Mouse (Mus musculus): ENCODE data around the gene Hist1h3c. TPM values are rescaled to one million over a fixed set of nuclear protein-coding genes. Genes with fewer than 3 reads are reported as not detected.
"Not testable (repeated sequence)": the region's sequence is repeated elsewhere in the genome, so short reads cannot be mapped to it uniquely, and the experiment has no call there.

Hist1h3c gene
- total RNA-seq, 2 experiments from 2014 or later: 5.0 to 7.1 TPM

DNA sequence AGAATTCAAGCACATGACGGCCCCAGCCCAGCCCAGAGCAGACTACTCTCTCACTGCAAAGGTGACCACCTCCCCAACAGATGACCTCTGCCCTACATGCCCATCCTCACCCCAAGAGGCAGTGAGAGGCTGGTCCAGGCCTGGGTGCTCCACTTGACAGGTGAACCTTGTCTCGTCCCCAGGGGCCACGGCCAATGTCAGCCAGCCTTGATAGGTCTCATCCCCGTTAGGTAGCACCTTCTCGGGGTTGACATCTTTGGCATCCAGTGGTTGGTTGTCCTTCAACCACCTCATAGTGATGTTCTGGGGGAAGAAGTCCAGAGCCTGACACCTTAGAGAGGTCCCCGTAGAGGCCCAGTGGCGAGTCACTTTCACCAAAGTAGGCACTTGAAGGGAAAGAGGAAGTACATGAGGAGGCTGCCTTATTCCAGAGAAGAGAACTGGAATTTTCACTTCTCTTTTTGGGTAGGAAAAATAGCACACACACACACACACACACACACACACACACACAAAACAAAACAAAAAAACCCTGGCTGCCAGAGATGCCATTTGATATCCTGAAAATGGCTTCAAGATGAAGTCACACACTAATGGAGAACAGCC is 39.5 kb downstream of the Hist1h3c start:
- no peak for DNase-seq

- DNase-seq: not testable (repeated sequence)
Measured at GRCm38 (mm10) chr13:23702801-23703200, 42.6 kb downstream of the Hist1h3c start.

GRCm38 (mm10) chr13:23702220-23702619 is 43.2 kb downstream of the Hist1h3c start:
- DNase-seq: no peak

DNA sequence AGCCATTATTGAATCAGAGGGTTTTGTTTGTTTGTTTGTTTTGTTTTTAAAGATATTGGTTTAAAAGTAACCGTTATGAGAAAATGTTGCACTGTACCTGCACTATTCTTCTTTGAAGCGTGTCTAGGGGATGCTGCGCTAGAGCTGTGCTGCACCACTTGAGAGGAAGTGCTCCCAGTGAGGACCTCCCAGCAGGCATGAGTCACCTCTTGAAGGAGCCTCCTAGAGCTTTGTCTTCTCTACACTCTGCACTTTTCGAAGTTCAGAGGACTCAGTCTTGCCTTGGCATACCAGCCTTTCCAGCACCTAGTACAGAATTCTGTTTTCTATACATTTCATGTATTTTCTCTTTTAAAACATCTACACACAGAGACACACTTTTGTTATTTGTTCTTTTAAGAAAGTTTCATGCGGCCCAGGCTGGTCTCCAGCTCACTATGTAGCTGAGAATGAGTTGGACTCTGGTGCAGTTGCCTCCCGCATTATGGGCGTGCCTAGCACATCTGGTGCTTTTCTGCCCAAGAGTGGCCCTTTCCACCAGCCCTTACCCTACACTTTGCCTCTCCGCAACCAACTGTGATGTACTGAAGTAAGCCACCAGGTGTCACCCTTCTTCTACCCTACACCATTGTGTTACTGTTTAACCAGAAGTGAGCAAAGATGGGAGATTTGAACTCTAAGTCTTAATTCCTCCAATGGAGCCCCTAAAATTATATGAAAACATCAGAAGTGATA is 44.4 kb downstream of the Hist1h3c start:
- DNase-seq: peak; percentile 46

GRCm38 (mm10) chr13:23699767-23700166 is 45.6 kb downstream of the Hist1h3c start:
- DNase-seq: no peak

DNA sequence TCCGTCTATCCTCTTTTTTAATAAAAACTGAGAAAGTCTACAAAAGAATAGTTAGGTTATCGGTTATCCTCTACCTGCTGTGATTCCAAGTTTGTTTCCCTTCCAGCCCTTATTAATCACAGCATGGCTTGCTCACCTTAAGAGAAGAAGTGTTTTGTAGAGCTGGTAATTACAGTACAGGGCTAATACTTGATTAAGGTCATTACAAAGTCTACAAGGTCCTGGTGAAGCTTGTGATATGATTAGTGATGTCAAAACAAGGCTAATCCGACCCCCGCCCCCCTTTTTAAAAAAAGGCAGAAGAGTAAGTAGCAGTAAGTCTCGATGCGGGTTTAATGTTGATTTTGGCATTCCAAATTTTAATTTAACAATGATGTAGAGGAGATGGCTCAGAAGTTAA is 46.4 kb downstream of the Hist1h3c start:
- no peak for DNase-seq

DNA sequence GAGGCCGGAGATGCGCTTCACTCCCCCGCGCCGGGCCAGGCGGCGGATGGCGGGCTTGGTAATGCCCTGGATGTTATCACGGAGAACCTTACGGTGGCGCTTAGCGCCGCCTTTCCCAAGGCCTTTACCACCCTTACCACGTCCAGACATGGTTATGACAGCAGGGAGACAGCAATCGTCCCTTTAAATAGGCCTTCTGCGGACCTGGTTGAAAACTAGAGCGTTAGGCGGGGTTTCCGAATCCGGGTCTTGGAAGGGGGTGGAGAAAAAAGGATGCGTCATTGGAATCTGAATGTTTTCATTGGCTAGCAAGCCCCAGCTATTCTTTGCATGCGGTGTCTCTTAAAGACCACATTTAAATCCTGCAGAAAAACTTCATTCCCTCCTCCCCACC is 47.1 kb downstream of the Hist1h3c start, which contains the start of gene Hist1h4c:
Gene Hist1h4c (minus strand): TSS at position 155 of the 394 bp plus-strand sequence.
- peak; percentile 96 for DNase-seq

- no peak for DNase-seq
Measured at GRCm38 (mm10) chr13:23697491-23698299, 47.7 kb downstream of the Hist1h3c start.

DNA sequence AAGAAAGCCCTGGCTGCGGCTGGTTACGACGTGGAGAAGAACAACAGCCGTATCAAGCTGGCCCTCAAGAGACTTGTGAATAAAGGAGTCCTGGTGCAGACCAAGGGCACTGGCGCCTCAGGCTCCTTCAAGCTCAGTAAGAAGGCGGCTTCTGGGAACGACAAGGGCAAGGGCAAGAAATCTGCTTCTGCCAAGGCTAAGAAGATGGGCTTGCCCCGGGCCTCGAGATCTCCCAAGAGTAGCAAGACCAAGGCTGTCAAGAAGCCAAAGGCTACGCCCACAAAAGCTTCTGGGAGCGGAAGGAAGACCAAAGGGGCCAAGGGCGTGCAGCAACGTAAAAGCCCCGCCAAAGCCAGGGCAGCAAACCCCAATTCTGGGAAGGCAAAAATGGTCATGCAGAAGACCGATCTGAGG is 49.3 kb downstream of the Hist1h3c start:
- no peak for DNase-seq

- DNase-seq: no peak
Measured at GRCm38 (mm10) chr13:23695514-23695913, 49.9 kb downstream of the Hist1h3c start, which contains the start of gene Hist1h1t. Gene Hist1h1t (plus strand): TSS chr13:23695814.

Small RNA genes within 50 kb of the gene (microRNA-seq; reads per million reads assigned to microRNA genes)
- gene Gm44314 (ENCODE audit: borderline replicate concordance in 2 of 2) (0 reads per million in 2 experiments), gene Gm44484 (ENCODE audit: borderline replicate concordance in 2 of 2) (0 reads per million in 2 experiments)

Other genes with a start within 250 kb of the Hist1h3c start
- 100 to 1,000 TPM; 156 to 160 TPM for gene Hist1h4h, start 214.6 kb downstream of the Hist1h3c start, total RNA-seq (2021)
- gene Hist1h2af, start 211.7 kb downstream of the Hist1h3c start, total RNA-seq (2021): 10 to 100 TPM in 1 of 2 experiments, 1 to 10 TPM in 1; 9.5 to 14.9 TPM
- 1 to 10 TPM; 2.0 to 3.9 TPM for gene Hist1h3g, start 210.2 kb downstream of the Hist1h3c start, total RNA-seq (2021)
- 1 to 10 TPM in 1 of 2 experiments, under 1 TPM in 1; 0.90 to 1.7 TPM for gene Hist1h2bh, start 202.2 kb downstream of the Hist1h3c start, total RNA-seq (2021)
- gene Hist1h3f, start 201.6 kb downstream of the Hist1h3c start, total RNA-seq (2021): 1 to 10 TPM; 5.0 to 6.6 TPM
- 10 to 100 TPM; 15.2 to 26.3 TPM for gene Hist1h4f, start 194.0 kb downstream of the Hist1h3c start, total RNA-seq (2021)
- 1 to 10 TPM; 1.2 to 2.3 TPM for gene Hist1h1d, start 192.3 kb downstream of the Hist1h3c start, total RNA-seq (2021)
- gene Hist1h3e, start 183.2 kb downstream of the Hist1h3c start, total RNA-seq (2021): 10 to 100 TPM; 11.7 to 13.0 TPM
- 1 to 10 TPM in 1 of 2 experiments, under 1 TPM in 1; 0.54 to 2.5 TPM for gene Hist1h2ae, start 174.4 kb downstream of the Hist1h3c start, total RNA-seq (2021)
- 10 to 100 TPM; 24.4 to 24.5 TPM for gene Hist1h2bg, start 174.2 kb downstream of the Hist1h3c start, total RNA-seq (2021)
- 10 to 100 TPM; 10.4 TPM for gene Hist1h2bf, start 171.4 kb downstream of the Hist1h3c start, total RNA-seq (2021)
- 1 to 10 TPM; 1.5 to 5.5 TPM for gene Hist1h2ad, start 171.2 kb downstream of the Hist1h3c start, total RNA-seq (2021)
- 1 to 10 TPM; 3.4 to 3.8 TPM for gene Hist1h3d, start 169.8 kb downstream of the Hist1h3c start, total RNA-seq (2021)
- gene Hist1h4d, start 164.0 kb downstream of the Hist1h3c start, total RNA-seq (2021): 10 to 100 TPM; 35.7 to 38.0 TPM
- 10 to 100 TPM; 18.0 to 18.2 TPM for gene Hist1h2be, start 124.5 kb downstream of the Hist1h3c start, total RNA-seq (2021)
- 10 to 100 TPM; 40.0 to 45.3 TPM for gene Hist1h1e, start 123.0 kb downstream of the Hist1h3c start, total RNA-seq (2021)
- gene Hist1h2ac, start 61.7 kb downstream of the Hist1h3c start, total RNA-seq (2021): 1 to 10 TPM in 1 of 2 experiments, under 1 TPM in 1; 0.84 to 2.0 TPM
- gene Hist1h2bc, start 61.4 kb downstream of the Hist1h3c start, total RNA-seq (2021): 10 to 100 TPM; 67.0 to 81.6 TPM
- not detected for gene Hist1h1t, start 49.8 kb downstream of the Hist1h3c start, total RNA-seq (2021)
- gene Hist1h4c, start 47.1 kb downstream of the Hist1h3c start, total RNA-seq (2021): 10 to 100 TPM; 53.1 to 63.8 TPM
- gene Hfe, start 34.7 kb downstream of the Hist1h3c start, total RNA-seq (2021): 10 to 100 TPM; 14.7 to 24.7 TPM
- 100 to 1,000 TPM; 156 to 159 TPM for gene Hist1h1c, start 6.8 kb downstream of the Hist1h3c start, total RNA-seq (2021)
- gene Hist1h2bb, start 1.1 kb upstream of the Hist1h3c start, total RNA-seq (2021): 10 to 100 TPM in 1 of 2 experiments, 1 to 10 TPM in 1; 5.9 to 10.7 TPM
- gene Hist1h2ab, start 5.5 kb upstream of the Hist1h3c start, total RNA-seq (2021): 10 to 100 TPM in 1 of 2 experiments, 1 to 10 TPM in 1; 9.5 to 11.0 TPM
- 10 to 100 TPM in 1 of 2 experiments, 1 to 10 TPM in 1; 9.6 to 17.3 TPM for gene Hist1h3b, start 6.7 kb upstream of the Hist1h3c start, total RNA-seq (2021)
- 10 to 100 TPM in 1 of 2 experiments, 1 to 10 TPM in 1; 8.6 to 18.2 TPM for gene Hist1h4b, start 11.4 kb upstream of the Hist1h3c start, total RNA-seq (2021)
- gene Hist1h4a, start 15.6 kb upstream of the Hist1h3c start, total RNA-seq (2021): 10 to 100 TPM in 1 of 2 experiments, 1 to 10 TPM in 1; 8.0 to 13.6 TPM
- gene Hist1h3a, start 16.8 kb upstream of the Hist1h3c start, total RNA-seq (2021): 10 to 100 TPM; 10.2 to 14.0 TPM
- gene Hist1h1a, start 18.1 kb upstream of the Hist1h3c start, total RNA-seq (2021): 1 to 10 TPM; 5.3 to 7.9 TPM
- not detected for gene Trim38, start 24.3 kb upstream of the Hist1h3c start, total RNA-seq (2021)
- not detected for gene Slc17a2, start 61.4 kb upstream of the Hist1h3c start, total RNA-seq (2021)
- not detected for gene Slc17a3, start 93.8 kb upstream of the Hist1h3c start, total RNA-seq (2021)
- gene Slc17a1, start 122.1 kb upstream of the Hist1h3c start, total RNA-seq (2021): not detected
- gene Slc17a4, start 169.4 kb upstream of the Hist1h3c start, total RNA-seq (2021): not detected
- not detected for gene Hist1h2ba, start 188.6 kb upstream of the Hist1h3c start, total RNA-seq (2021)
- not detected for gene Hist1h2aa, start 188.9 kb upstream of the Hist1h3c start, total RNA-seq (2021)
- not detected for gene Scgn, start 245.6 kb upstream of the Hist1h3c start, total RNA-seq (2021)